25 mouse cellular contexts compared by ENCODE assay signal in the genomic region with DNA sequence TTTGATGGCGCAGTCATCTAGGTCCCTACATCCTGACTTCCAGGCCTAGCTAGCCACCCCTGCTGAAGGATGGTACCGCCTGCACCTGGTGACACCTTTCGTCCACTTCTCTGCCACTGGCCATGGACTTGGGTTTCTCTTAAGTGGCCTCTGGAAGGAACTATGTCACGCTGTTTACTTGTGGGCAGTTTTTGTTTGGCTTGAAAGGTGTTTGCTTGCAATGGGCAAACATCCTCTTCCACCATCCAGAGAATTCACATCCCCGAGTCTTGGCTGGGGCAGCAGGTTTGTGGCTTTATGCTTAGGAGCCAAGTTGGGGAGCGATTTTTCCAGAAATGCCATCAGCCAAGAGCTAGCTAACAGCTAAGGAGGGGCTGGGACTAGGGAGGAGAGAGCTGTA. TPM values are rescaled to one million over a fixed set of nuclear protein-coding genes. Genes with fewer than 3 reads are reported as not detected.
DNase-seq lines count a peak whose midpoint lies in the region; ATAC-seq and TF ChIP-seq lines count a peak whose summit lies in the region.
"Had no signal": no experiment of that assay in that cellular context is flagged by ENCODE, and none has a peak within 500 bp of the region (broad histone marks: within the 10 kb centered on the region; RNA-seq: fewer than 3 reads in every experiment).

No protein-coding gene starts in this region.

- H3K4me2 ChIP-seq in heart, embryonic 13.5 days, result no peak overlapping the region
- no peak overlapping the region for H3K4me2 ChIP-seq in heart, embryonic 11.5 days
- H3K4me2 ChIP-seq in limb, embryonic 14.5 days (replicated peaks; ENCODE audit: low read depth, low read length, severe bottlenecking), result 0 out of 2 replicates have a peak overlapping the region, but pooled peaks have one; percentile 62
- H3K4me2 ChIP-seq: liver, embryonic 15.5 days; midbrain, embryonic 15.5 days had no signal

- no peak for TF ChIP-seq CTCF in liver, adult 2 months (IDR thresholded peaks at IDR 0.05; ENCODE audit: low read depth, low read length)

- peak; percentile 97 for DNase-seq in liver, adult 2 months (ENCODE audit: extremely low read depth, low read depth, low spot score)
- DNase-seq in liver, result no peak
- no peak for DNase-seq in limb, embryonic 14.5 days (ENCODE audit: low spot score)
- DNase-seq in lung, postnatal 25 days (ENCODE audit: low spot score), result peak; percentile 50
- DNase-seq: adrenal gland, postnatal 36 days; cerebellum, adult 9-10 months; forebrain, postnatal 0 days; right cerebral cortex, postnatal 14 days had no signal

- peak overlapping the region; percentile 3; the same call in 1 of the 2 replicates for H3K9ac ChIP-seq in heart, embryonic 13.5 days
- H3K9ac ChIP-seq in heart, embryonic 11.5 days (ENCODE audit: low read depth, low read length), result no peak overlapping the region
- peak overlapping the region; percentile 20 for H3K9ac ChIP-seq in liver, adult 2 months (ENCODE audit: low read depth, low read length)
- no peak overlapping the region for H3K9ac ChIP-seq in limb, embryonic 14.5 days (ENCODE audit: low read depth, low read length, severe bottlenecking)
- H3K9ac ChIP-seq: forebrain, postnatal 0 days; liver, embryonic 15.5 days; midbrain, embryonic 15.5 days had no signal

- ATAC-seq in heart, embryonic 13.5 days (ENCODE audit: extremely low read depth, insufficient number of reproducible peaks, low FRiP score, low TSS enrichment), result no peak
- ATAC-seq in heart, embryonic 11.5 days (replicated peaks; ENCODE audit: insufficient number of reproducible peaks, low FRiP score, low TSS enrichment), result no peak
- ATAC-seq in limb, embryonic 14.5 days (ENCODE audit: low FRiP score, low read depth), result no peak
- ATAC-seq in erythroid progenitor cell, adult 5-6 weeks (replicated peaks; ENCODE audit: low FRiP score, poor library complexity, severe bottlenecking), result no peak
- ATAC-seq: forebrain, postnatal 0 days; midbrain, embryonic 15.5 days had no signal

- TF ChIP-seq POLR2A in liver, adult 2 months (IDR thresholded peaks at IDR 0.05; ENCODE audit: extremely low read depth, insufficient read depth, low read length), result no peak
- no peak for TF ChIP-seq POLR2A in limb, embryonic 14.5 days (IDR thresholded peaks at IDR 0.05; ENCODE audit: borderline replicate concordance, extremely low read depth, insufficient read depth, insufficient read length)

- H3K27ac ChIP-seq in heart, embryonic 13.5 days (replicated peaks), result no peak overlapping the region
- no peak overlapping the region for H3K27ac ChIP-seq in heart, embryonic 11.5 days (ENCODE audit: low read depth, low read length)
- H3K27ac ChIP-seq in liver, adult 2 months (replicated peaks; ENCODE audit: insufficient read depth, low read depth, low read length), result peak overlapping the region; percentile 67
- H3K27ac ChIP-seq in limb, embryonic 14.5 days (replicated peaks; ENCODE audit: low read depth, low read length), result 0 out of 2 replicates have a peak overlapping the region, but pooled peaks have one; percentile 5
- H3K27ac ChIP-seq: kidney, postnatal 0 days; liver, embryonic 15.5 days; midbrain, embryonic 15.5 days; stomach, postnatal 0 days had no signal

- H3K36me3 ChIP-seq in heart, embryonic 13.5 days, result no peaks in the 10 kb centered on the region
- H3K36me3 ChIP-seq in heart, embryonic 11.5 days (ENCODE audit: control insufficient read depth, insufficient read depth, low read length), result no peaks in the 10 kb centered on the region
- H3K36me3 ChIP-seq in liver, adult 2 months (ENCODE audit: control insufficient read depth, insufficient read depth, low read length), result no peaks in the 10 kb centered on the region
- H3K36me3 ChIP-seq in limb, embryonic 14.5 days (ENCODE audit: control insufficient read depth, insufficient read depth, low read length), result no peaks in the 10 kb centered on the region
- H3K36me3 ChIP-seq: liver, embryonic 15.5 days; midbrain, embryonic 15.5 days had no signal

- H3K4me3 ChIP-seq in heart, embryonic 13.5 days, result no peak overlapping the region
- H3K4me3 ChIP-seq in heart, embryonic 11.5 days (ENCODE audit: low read depth, low read length), result no peak overlapping the region
- H3K4me3 ChIP-seq in liver, adult 2 months (ENCODE audit: insufficient read depth, low read depth, low read length), result no peak overlapping the region
- H3K4me3 ChIP-seq in limb, embryonic 14.5 days (replicated peaks; ENCODE audit: low read length), result no peak overlapping the region
- H3K4me3 ChIP-seq: liver, embryonic 15.5 days; midbrain, embryonic 15.5 days; myocyte had no signal

- H3K4me1 ChIP-seq in heart, embryonic 13.5 days, result peaks cover 36% of the 10 kb centered on the region
- peaks cover 7% of the 10 kb centered on the region for H3K4me1 ChIP-seq in heart, embryonic 11.5 days (ENCODE audit: control insufficient read depth, insufficient read depth, low read length)
- H3K4me1 ChIP-seq in liver, adult 2 months (ENCODE audit: control insufficient read depth, insufficient read depth, low read length), result peaks cover 18% of the 10 kb centered on the region
- peaks cover 19% of the 10 kb centered on the region for H3K4me1 ChIP-seq in limb, embryonic 14.5 days (ENCODE audit: control insufficient read depth, insufficient read depth, low read length)
- H3K4me1 ChIP-seq: liver, embryonic 15.5 days had no signal

- H3K79me2 ChIP-seq in liver, adult 2 months (ENCODE audit: control insufficient read depth, insufficient read depth, low read length), result peaks cover 8% of the 10 kb centered on the region; the same call in 1 of the 2 replicates

- 88% methylated on average over 6 of the region's 6 CpGs for WGBS in heart, embryonic 13.5 days
- 82% methylated on average over 6 of the region's 6 CpGs for WGBS in heart, embryonic 11.5 days (ENCODE audit: insufficient replicate concordance)
- WGBS in liver, adult 2 months, result 42% methylated on average over 6 of the region's 6 CpGs
- WGBS in limb, embryonic 14.5 days, result 82% methylated on average over 6 of the region's 6 CpGs

- H3K9me3 ChIP-seq in heart, embryonic 13.5 days, result no peaks in the 10 kb centered on the region
- H3K9me3 ChIP-seq in heart, embryonic 11.5 days (replicated peaks; ENCODE audit: control insufficient read depth, low read length), result no peaks in the 10 kb centered on the region
- no peaks in the 10 kb centered on the region for H3K9me3 ChIP-seq in limb, embryonic 14.5 days (ENCODE audit: control insufficient read depth, low read length)
- H3K9me3 ChIP-seq: liver, embryonic 15.5 days; midbrain, embryonic 15.5 days had no signal

- H3K27me3 ChIP-seq in heart, embryonic 13.5 days (replicated peaks), result no peaks in the 10 kb centered on the region
- H3K27me3 ChIP-seq in heart, embryonic 11.5 days (ENCODE audit: control insufficient read depth, insufficient read depth, low read length), result no peaks in the 10 kb centered on the region
- no peaks in the 10 kb centered on the region for H3K27me3 ChIP-seq in liver, adult 2 months (ENCODE audit: control insufficient read depth, insufficient read depth, low read length)
- no peaks in the 10 kb centered on the region for H3K27me3 ChIP-seq in limb, embryonic 14.5 days (ENCODE audit: control insufficient read depth, insufficient read depth, low read length)
- H3K27me3 ChIP-seq: liver, embryonic 15.5 days; midbrain, embryonic 15.5 days had no signal

RNA-seq across cellular contexts. Expression of a gene that starts 1.8 kb away (rescaled TPM):
- polyA plus RNA-seq in heart, embryonic 13.5 days (2015; fragmentation: Nextera tagmentation; extraction: Ambion mirVana), result 0.90 and 0.94 TPM in 2 replicates
- polyA plus RNA-seq in heart, embryonic 11.5 days (2014; fragmentation: Nextera tagmentation; extraction: Ambion mirVana), result 0.35 and 0.44 TPM in 2 replicates
- 0.74 and 4.0 TPM in 2 replicates for total RNA-seq in liver, adult 2 months (2014; rRNA removed)
- polyA plus RNA-seq in liver, adult 2 months (2012; rRNA removed), result 2.3 and 4.4 TPM in 2 replicates
- polyA plus RNA-seq in limb, embryonic 14.5 days (2012; rRNA removed), result 8.7 and 11.4 TPM in 2 replicates
- polyA plus RNA-seq in limb, embryonic 14.5 days (2014; fragmentation: Nextera tagmentation; extraction: Ambion mirVana), result 6.4 and 6.7 TPM in 2 replicates
- not detected in 2 replicates for total RNA-seq in erythroid progenitor cell, adult 5-6 weeks (2015; ENCODE audit: low replicate concordance)
- total RNA-seq in erythroid progenitor cell, adult 5-6 weeks (2017; ENCODE audit: low replicate concordance), result not detected in 2 replicates
- total RNA-seq: hematopoietic stem cell, adult 5-6 weeks had no signal

RNA-seq across cellular contexts. Expression of a gene that starts 36.5 kb away (rescaled TPM):
- not detected in 2 replicates for polyA plus RNA-seq in heart, embryonic 13.5 days (2015; fragmentation: Nextera tagmentation; extraction: Ambion mirVana)
- not detected in 2 replicates for polyA plus RNA-seq in heart, embryonic 11.5 days (2014; fragmentation: Nextera tagmentation; extraction: Ambion mirVana)
- 86.4 and 128 TPM in 2 replicates for total RNA-seq in liver, adult 2 months (2014; rRNA removed)
- polyA plus RNA-seq in liver, adult 2 months (2012; rRNA removed), result 292 and 305 TPM in 2 replicates
- polyA plus RNA-seq in limb, embryonic 14.5 days (2012; rRNA removed), result not detected in 2 replicates
- polyA plus RNA-seq in limb, embryonic 14.5 days (2014; fragmentation: Nextera tagmentation; extraction: Ambion mirVana), result not detected in 2 replicates
- total RNA-seq in erythroid progenitor cell, adult 5-6 weeks (2015; ENCODE audit: low replicate concordance), result not detected in 2 replicates
- total RNA-seq in erythroid progenitor cell, adult 5-6 weeks (2017; ENCODE audit: low replicate concordance), result not detected in 2 replicates
- total RNA-seq: ES-E14; forebrain, postnatal 0 days; hematopoietic stem cell, adult 5-6 weeks; layer of hippocampus, postnatal 14 days; left cerebral cortex, adult 8-10 months; megakaryocyte-erythroid progenitor cell, adult 5-6 weeks had no signal
- polyA plus RNA-seq: forebrain, embryonic 11.5 days; forebrain, postnatal 0 days; heart, postnatal 0 days; kidney, postnatal 0 days; limb, embryonic 11.5 days; midbrain, embryonic 15.5 days; myocyte; neural tube, embryonic 14.5 days had no signal

RNA-seq across cellular contexts. Expression of a gene that starts 44.3 kb away (rescaled TPM):
- polyA plus RNA-seq in heart, embryonic 13.5 days (2015; fragmentation: Nextera tagmentation; extraction: Ambion mirVana), result 11.7 and 12.4 TPM in 2 replicates
- 8.8 and 10.6 TPM in 2 replicates for polyA plus RNA-seq in heart, embryonic 11.5 days (2014; fragmentation: Nextera tagmentation; extraction: Ambion mirVana)
- 1.7 TPM in 2 replicates for total RNA-seq in liver, adult 2 months (2014; rRNA removed)
- polyA plus RNA-seq in liver, adult 2 months (2012; rRNA removed), result 3.8 and 5.3 TPM in 2 replicates
- polyA plus RNA-seq in limb, embryonic 14.5 days (2012; rRNA removed), result 20.3 and 24.6 TPM in 2 replicates
- polyA plus RNA-seq in limb, embryonic 14.5 days (2014; fragmentation: Nextera tagmentation; extraction: Ambion mirVana), result 14.6 and 15.9 TPM in 2 replicates
- total RNA-seq in erythroid progenitor cell, adult 5-6 weeks (2015; ENCODE audit: low replicate concordance), result not detected in 2 replicates
- total RNA-seq in erythroid progenitor cell, adult 5-6 weeks (2017; ENCODE audit: low replicate concordance), result 0.64 TPM in 1 of 2 replicates, not detected in the other

RNA-seq across cellular contexts. Expression of a gene that starts 54.4 kb away (rescaled TPM):
- 0.64 and 0.79 TPM in 2 replicates for polyA plus RNA-seq in heart, embryonic 13.5 days (2015; fragmentation: Nextera tagmentation; extraction: Ambion mirVana)
- polyA plus RNA-seq in heart, embryonic 11.5 days (2014; fragmentation: Nextera tagmentation; extraction: Ambion mirVana), result 0.10 TPM in 1 of 2 replicates, not detected in the other
- 1.6 and 2.3 TPM in 2 replicates for total RNA-seq in liver, adult 2 months (2014; rRNA removed)
- polyA plus RNA-seq in liver, adult 2 months (2012; rRNA removed), result 1.4 and 2.4 TPM in 2 replicates
- polyA plus RNA-seq in limb, embryonic 14.5 days (2012; rRNA removed), result 0.25 and 0.32 TPM in 2 replicates
- 0.26 and 0.40 TPM in 2 replicates for polyA plus RNA-seq in limb, embryonic 14.5 days (2014; fragmentation: Nextera tagmentation; extraction: Ambion mirVana)
- total RNA-seq in erythroid progenitor cell, adult 5-6 weeks (2015; ENCODE audit: low replicate concordance), result not detected in 2 replicates
- total RNA-seq in erythroid progenitor cell, adult 5-6 weeks (2017; ENCODE audit: low replicate concordance), result not detected in 2 replicates
- total RNA-seq: hematopoietic stem cell, adult 5-6 weeks; megakaryocyte-erythroid progenitor cell, adult 5-6 weeks had no signal

Comparison
In these comparisons a context has a peak if more than half of its experiments do, and no peak if none do; other contexts are left out.
1. H3K9ac ChIP-seq: peak in heart, embryonic 13.5 days (single experiment) and liver, adult 2 months (single experiment); none in heart, embryonic 11.5 days (single experiment) and limb, embryonic 14.5 days (single experiment).
2. DNase-seq: peak in liver, adult 2 months (single experiment) and lung, postnatal 25 days (single experiment); none in liver (single experiment) and limb, embryonic 14.5 days (single experiment).
3. H3K27ac ChIP-seq: peak in liver, adult 2 months (single experiment) and limb, embryonic 14.5 days (single experiment); none in heart, embryonic 13.5 days (single experiment) and heart, embryonic 11.5 days (single experiment).
4. RNA of a gene that starts 36.5 kb away (polyA plus RNA-seq): 292 to 305 TPM in liver, adult 2 months; not detected in limb, embryonic 14.5 days, not detected in heart, embryonic 13.5 days and not detected in heart, embryonic 11.5 days; every median in the first group is over 100 times any median in the second.